Mouse (Mus musculus) hindbrain, embryonic 12.5 days (tissue): ENCODE data around the gene 1520401A03Rik. TPM values are rescaled to one million over a fixed set of nuclear protein-coding genes. Genes with fewer than 3 reads are reported as not detected.

Experiments used
- ATAC-seq: fragments of 200-750 bp; cut with Nextera tagmentation; 2 replicates; pipeline ENCODE4 v1.8.0; 2017; ENCODE audit warnings: moderate TSS enrichment; ENCODE audit not compliant: low FRiP score
- H3K27ac ChIP-seq: fragments of 300-500 bp; sonication (generic); 2 replicates; pipeline ENCODE4 v1.5.1; 2016; ENCODE audit warnings: mild to moderate bottlenecking
- H3K27me3 ChIP-seq: fragments of 300-500 bp; sonication (generic); 2 replicates; pipeline ENCODE4 v1.6.1; 2016; ENCODE audit warnings: mild to moderate bottlenecking
- H3K36me3 ChIP-seq: fragments of 300-500 bp; sonication (generic); 2 replicates; pipeline ENCODE4 v1.6.1; 2016; ENCODE audit warnings: mild to moderate bottlenecking
- H3K4me1 ChIP-seq: fragments of 300-500 bp; sonication (generic); 2 replicates; pipeline ENCODE4 v1.6.1; 2016
- H3K4me2 ChIP-seq: fragments of 300-500 bp; sonication (generic); replicated peaks from 2 replicates; pipeline ENCODE4 v1.6.1; 2016; ENCODE audit warnings: mild to moderate bottlenecking
- H3K4me3 ChIP-seq: fragments of 300-500 bp; sonication (generic); 2 replicates; pipeline ENCODE4 v1.5.1; 2016; ENCODE audit warnings: mild to moderate bottlenecking
- H3K9ac ChIP-seq: fragments of 300-500 bp; sonication (generic); 2 replicates; pipeline ENCODE4 v1.6.1; 2016; ENCODE audit warnings: mild to moderate bottlenecking, moderate library complexity
- H3K9me3 ChIP-seq: fragments of 300-500 bp; sonication (generic); replicated peaks from 2 replicates; pipeline ENCODE4 v1.6.1; 2016; ENCODE audit warnings: mild to moderate bottlenecking
- WGBS: fragments of 180-500 bp; shearing (Covaris S2); methylation state at CpG from one replicate; pipeline ENCODE4 v1.1.7; 2016; 5-methylcytosine and 5-hydroxymethylcytosine counted together
- polyA plus RNA-seq: library from polyadenylated mRNA; unstranded; fragments of >200 nt; fragmentation: Nextera tagmentation; extraction: Ambion mirVana; gene quantifications from 2 replicates; pipeline ENCODE4 v1.2.1, GENCODE M21; 2016

The 1520401A03Rik gene
- polyA plus RNA-seq, 1 experiment from 2014 or later = 0.21 TPM

DNA sequence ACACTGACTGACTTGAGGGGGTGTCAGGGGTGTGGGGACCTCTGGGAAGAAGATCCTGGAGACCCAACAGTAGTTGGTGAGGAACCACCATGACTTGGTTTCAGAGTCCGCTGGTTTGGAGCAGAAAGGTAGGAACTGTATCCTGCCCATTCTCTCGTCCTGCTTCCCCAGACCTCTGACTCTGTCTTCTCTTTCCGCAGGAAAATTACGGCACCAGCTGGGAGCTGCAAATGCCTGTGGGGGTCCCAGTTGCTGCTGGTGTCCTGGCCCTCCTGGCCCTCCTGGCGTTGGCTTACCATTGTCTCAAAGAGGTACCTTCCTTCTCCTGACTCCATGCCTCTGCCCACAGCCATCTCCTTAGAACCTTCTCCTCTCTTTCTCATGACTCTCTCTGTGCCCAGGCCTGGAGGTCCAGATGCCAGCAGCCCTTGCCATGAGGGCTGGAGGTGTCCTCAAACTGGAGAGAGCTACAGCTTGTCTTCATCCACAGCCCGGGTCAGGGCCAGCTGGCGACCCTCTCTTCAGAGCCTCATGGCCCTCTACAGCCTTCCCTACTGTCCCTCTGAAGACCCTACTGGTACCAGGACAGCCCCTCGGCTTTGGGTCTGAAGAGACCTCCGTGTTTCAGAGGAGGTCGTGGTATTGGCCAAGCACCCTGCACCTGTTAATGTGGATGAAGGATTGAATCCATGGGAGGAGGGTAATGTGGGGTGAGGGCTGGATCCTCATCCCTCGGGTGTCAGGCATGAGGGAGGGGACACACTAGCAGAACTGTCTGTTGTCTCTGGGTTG is 27.0 kb upstream of the 1520401A03Rik start:
- Histone ChIP-seq H3K27me3 (peaks cover 34% of the 10 kb centered on the region), H3K4me3 (no peak overlapping the region), H3K9me3 (no peaks in the 10 kb centered on the region), H3K9ac (no peak overlapping the region), H3K4me2 (no peak overlapping the region), H3K36me3 (peaks cover 34% of the 10 kb centered on the region), H3K4me1 (peaks cover 21% of the 10 kb centered on the region), H3K27ac (no peak overlapping the region)
- no peak for ATAC-seq
- WGBS = 81% methylated on average over 11 of the region's 11 CpGs

DNA sequence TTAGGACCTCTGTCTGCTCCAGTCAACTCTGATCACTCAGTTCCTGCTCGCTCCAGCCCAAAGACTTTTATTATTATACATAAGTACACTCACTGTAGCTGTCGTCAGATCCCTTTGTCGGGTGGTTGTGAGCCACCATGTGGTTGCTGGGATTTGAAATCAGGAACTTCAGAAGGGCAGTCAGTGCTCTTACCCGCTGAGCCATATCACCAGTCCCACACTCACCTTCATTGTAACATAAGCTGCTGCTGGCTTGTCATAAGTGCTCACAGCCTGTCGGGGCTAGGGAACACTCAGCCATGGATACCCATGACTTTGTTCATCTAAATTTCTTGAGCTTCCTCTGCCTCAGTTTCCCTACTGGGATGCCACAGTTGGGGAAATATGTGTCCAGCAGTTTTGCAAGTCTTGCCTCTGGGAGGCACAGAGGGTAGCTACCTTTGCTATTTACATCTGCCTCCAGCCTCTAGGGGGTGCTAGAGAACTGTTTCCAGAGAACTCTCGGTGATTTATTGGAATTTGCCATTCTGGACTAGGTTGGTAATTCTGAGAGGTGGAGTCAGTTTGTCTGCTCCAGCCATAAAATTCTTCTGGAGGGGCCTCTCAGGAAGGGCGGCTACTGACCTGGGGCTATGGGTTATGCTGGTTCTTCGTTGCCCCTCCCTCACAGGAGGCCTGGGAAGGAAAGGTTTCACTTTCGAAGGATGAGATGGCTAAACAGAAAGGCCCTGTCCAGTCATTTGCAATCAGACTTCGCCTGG is 26.2 kb upstream of the 1520401A03Rik start:
- Histone ChIP-seq H3K36me3 (peaks cover 26% of the 10 kb centered on the region), H3K4me1 (peaks cover 21% of the 10 kb centered on the region), H3K27me3 (peaks cover 42% of the 10 kb centered on the region), H3K4me2 (no peak overlapping the region; the same call in 1 of the 2 replicates), H3K9me3 (no peaks in the 10 kb centered on the region), H3K4me3 (no peak overlapping the region), H3K9ac (no peak overlapping the region), H3K27ac (no peak overlapping the region)
- 36% methylated on average over 10 of the region's 10 CpGs for WGBS
- ATAC-seq = no peak

DNA sequence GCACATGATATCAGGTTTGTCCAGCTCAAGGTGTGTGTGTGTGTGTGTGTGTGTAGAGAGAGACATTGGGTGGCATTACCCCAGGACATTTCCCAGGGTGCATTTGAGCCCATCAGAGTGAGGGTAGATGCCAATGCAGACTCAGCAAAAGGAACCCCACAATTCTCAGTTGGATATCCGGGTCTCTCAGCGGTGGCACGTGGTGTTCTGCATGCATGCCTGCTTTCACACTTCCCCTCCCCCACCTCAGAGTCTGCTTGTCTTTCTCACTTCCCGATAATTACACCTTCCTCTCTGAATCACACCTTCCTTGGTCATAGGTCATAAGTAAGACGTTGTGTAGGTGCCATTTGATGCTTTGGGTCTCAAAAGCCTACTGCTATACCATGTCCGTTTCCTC is 25.4 kb upstream of the 1520401A03Rik start:
- H3K4me2 ChIP-seq = no peak overlapping the region
- H3K9me3 ChIP-seq = no peaks in the 10 kb centered on the region
- no peak overlapping the region for H3K27ac ChIP-seq
- ATAC-seq = no peak
- peaks cover 21% of the 10 kb centered on the region for H3K4me1 ChIP-seq
- H3K27me3 ChIP-seq = peaks cover 50% of the 10 kb centered on the region
- peaks cover 19% of the 10 kb centered on the region for H3K36me3 ChIP-seq
- H3K4me3 ChIP-seq = no peak overlapping the region
- H3K9ac ChIP-seq = no peak overlapping the region
- 44% methylated on average over 6 of the region's 6 CpGs for WGBS

- Histone ChIP-seq H3K4me3 (no peak overlapping the region), H3K9ac (no peak overlapping the region), H3K4me1 (peaks cover 21% of the 10 kb centered on the region), H3K27ac (no peak overlapping the region), H3K36me3 (peaks cover 13% of the 10 kb centered on the region), H3K4me2 (no peak overlapping the region), H3K9me3 (no peaks in the 10 kb centered on the region), H3K27me3 (peaks cover 55% of the 10 kb centered on the region)
- no peak for ATAC-seq
- WGBS = 80% methylated on average over 3 of the region's 3 CpGs
Measured at GRCm38 (mm10) chr17:23747471-23747870, 24.9 kb upstream of the 1520401A03Rik start.

- no peak overlapping the region for H3K4me2 ChIP-seq
- H3K27ac ChIP-seq = no peak overlapping the region
- no peak for ATAC-seq
- H3K4me3 ChIP-seq = no peak overlapping the region
- H3K4me1 ChIP-seq = peaks cover 27% of the 10 kb centered on the region
- H3K9me3 ChIP-seq = no peaks in the 10 kb centered on the region
- peaks cover 62% of the 10 kb centered on the region for H3K27me3 ChIP-seq
- 86% methylated on average over 3 of the region's 3 CpGs for WGBS
- no peak overlapping the region for H3K9ac ChIP-seq
- H3K36me3 ChIP-seq = peaks cover 6% of the 10 kb centered on the region
Measured at GRCm38 (mm10) chr17:23746767-23747166, 24.2 kb upstream of the 1520401A03Rik start.

DNA sequence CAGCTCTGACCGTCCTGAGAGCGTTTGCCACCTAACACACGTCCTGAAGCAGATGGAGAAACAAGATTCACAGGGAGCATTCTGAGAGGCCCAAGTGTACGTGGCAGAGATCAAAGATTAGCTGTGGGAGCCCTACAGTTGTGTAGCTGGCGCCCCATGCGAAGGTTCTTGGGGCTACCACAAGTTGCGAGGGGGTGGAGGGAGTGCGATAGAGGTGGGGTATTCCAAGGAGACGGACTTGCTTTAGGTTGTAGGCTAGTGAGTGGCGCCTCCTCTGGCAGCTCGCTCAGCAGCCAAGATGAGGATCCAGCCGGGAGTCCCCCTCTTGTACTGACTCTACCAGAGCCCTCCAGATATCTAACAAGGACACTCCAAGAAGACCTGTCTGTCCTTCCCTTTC is 23.7 kb upstream of the 1520401A03Rik start:
- peak overlapping the region; percentile 65 for H3K4me2 ChIP-seq
- H3K27me3 ChIP-seq = peaks cover 67% of the 10 kb centered on the region
- no peak for ATAC-seq
- no peak overlapping the region for H3K9ac ChIP-seq
- peaks cover 27% of the 10 kb centered on the region for H3K4me1 ChIP-seq
- WGBS = 3% methylated on average over 12 of the region's 12 CpGs
- peak overlapping the region; percentile 31; the same call in 1 of the 2 replicates for H3K4me3 ChIP-seq
- no peak overlapping the region for H3K27ac ChIP-seq
- no peaks in the 10 kb centered on the region for H3K9me3 ChIP-seq
- peaks cover 1% of the 10 kb centered on the region for H3K36me3 ChIP-seq

DNA sequence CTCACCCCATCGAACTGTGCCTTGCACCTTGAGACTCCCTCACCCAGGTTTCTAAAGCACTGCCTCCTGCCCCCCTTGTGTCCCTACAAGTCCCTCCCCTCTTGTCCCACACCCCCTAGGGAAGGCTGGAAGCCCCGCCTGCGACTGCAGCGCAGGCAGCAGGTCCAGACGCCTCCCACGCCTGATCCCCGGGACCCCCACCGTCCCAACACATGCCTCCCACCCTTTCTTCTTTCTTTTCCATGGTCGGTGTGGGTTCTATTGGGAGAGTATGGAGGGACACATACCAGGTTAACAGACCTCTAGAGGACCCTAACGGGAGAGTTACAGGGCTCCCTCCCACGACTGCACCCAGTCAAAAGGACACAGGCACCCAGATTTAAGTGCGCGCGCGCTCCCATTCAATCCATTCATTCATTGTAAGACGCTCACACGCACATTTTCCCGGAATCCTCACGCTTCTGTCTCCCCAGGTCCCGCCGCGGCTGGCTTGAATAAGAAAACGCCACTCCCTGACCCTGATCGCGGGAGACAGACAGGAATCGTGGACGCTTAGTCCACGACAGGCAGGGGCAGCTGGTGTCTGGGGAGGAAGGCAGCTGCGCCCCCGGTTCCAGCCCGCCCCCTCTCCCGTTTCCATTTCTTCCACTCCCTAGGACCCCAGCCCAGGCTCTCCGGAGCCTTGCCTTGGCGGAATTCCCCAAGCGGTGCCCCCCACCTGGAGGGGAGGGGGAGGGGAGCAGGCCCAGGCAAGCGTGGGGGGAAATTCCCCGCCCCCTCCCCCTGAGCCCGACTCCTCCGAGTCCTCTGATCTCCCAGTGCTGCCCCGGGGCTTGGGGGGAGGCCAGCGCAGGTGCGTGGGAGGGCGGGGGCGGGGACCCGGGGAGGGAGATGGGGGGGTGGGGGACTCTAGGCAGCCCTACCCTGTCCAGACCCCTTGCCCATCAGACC is 23.0 kb upstream of the 1520401A03Rik start, which contains the start of gene Kremen2:
Gene Kremen2 (minus strand): TSS at position 533 of the 951 bp plus-strand sequence.
- ATAC-seq = no peak
- Histone ChIP-seq H3K4me3 (peak within 1 kb of the TSS; percentile 31), H3K27me3 (peaks cover 74% of the 10 kb centered on the region), H3K9ac (peak within 1 kb of the TSS; percentile 39; the same call in 1 of the 2 replicates), H3K9me3 (no peaks in the 10 kb centered on the region), H3K27ac (no peak within 1 kb of the TSS), H3K4me1 (peaks cover 30% of the 10 kb centered on the region), H3K36me3 (no peaks in the 10 kb centered on the region), H3K4me2 (peak within 1 kb of the TSS; percentile 65)
- WGBS = under 1% methylated on average over 39 of the region's 45 CpGs

DNA sequence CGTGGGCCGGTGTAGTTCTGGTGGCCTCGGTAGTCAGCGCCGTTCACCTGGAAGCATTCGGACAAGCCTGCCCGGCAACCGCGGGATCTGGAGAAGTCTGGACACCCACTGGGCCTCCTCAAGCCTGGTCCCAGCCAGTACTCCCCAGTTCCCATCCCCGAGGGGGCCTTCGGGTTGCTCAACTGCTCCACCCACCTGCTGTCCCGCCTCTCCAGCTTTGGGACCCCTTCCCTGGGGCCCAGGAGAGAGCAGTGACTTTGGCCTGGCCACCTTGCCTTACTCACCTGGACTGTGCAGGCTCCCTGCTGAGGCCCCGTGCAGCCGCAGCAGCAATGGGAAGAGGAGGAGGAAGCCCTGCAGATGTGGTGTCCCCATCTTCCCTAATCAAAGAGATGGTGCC is 22.1 kb upstream of the 1520401A03Rik start:
- ATAC-seq = no peak
- no peaks in the 10 kb centered on the region for H3K9me3 ChIP-seq
- no peaks in the 10 kb centered on the region for H3K36me3 ChIP-seq
- H3K9ac ChIP-seq = no peak overlapping the region
- H3K4me3 ChIP-seq = no peak overlapping the region
- H3K27me3 ChIP-seq = peaks cover 77% of the 10 kb centered on the region
- peaks cover 32% of the 10 kb centered on the region for H3K4me1 ChIP-seq
- no peak overlapping the region for H3K27ac ChIP-seq
- 3% methylated on average over 14 of the region's 14 CpGs for WGBS
- 0 out of 2 replicates have a peak overlapping the region, but pooled peaks have one; percentile 65 for H3K4me2 ChIP-seq

DNA sequence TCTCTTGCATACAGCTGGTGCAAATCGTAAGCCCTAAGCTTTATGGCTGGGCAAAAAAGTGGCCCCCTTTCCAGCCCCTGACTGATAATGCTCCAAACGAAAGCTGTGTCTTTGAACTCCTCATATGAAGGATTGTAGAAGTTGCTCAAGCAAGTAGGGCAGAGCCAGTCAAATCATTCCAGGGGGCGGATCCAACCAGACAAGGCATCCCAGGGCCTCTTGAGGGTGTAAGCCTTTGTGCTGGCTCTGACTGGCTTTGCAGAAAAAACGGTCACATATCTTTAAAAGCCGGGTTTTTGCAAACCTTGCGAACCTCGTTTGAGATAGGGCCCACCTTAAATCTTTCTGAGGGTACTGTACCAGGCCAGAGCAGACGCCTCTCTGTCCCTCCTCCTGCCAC is 21.5 kb upstream of the 1520401A03Rik start:
- WGBS = 18% methylated on average over 8 of the region's 8 CpGs
- Histone ChIP-seq H3K36me3 (no peaks in the 10 kb centered on the region), H3K27me3 (peaks cover 79% of the 10 kb centered on the region), H3K27ac (no peak overlapping the region), H3K4me2 (no peak overlapping the region), H3K9me3 (no peaks in the 10 kb centered on the region), H3K4me3 (no peak overlapping the region), H3K9ac (no peak overlapping the region), H3K4me1 (peaks cover 37% of the 10 kb centered on the region)
- no peak for ATAC-seq

DNA sequence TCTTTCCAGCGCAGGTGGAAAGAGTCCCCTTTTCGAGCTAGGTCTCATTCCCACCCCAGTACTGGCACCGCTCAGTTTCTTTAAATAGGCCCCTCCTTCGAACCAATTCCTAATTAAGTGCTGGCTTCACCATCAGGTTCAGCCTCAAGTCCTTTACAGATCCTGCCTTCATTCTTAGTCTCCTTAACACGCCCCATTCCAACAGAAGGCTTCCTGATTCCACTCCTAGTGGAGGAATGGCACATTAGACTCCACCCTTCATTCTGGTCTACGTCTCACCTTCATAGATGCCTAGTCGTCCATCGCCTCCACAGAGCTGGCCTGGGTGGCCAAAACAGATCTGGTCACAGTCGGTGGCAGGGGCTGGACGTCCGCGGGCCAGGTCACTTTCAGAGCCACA is 20.4 kb upstream of the 1520401A03Rik start:
- 63% methylated on average over 12 of the region's 12 CpGs for WGBS
- ATAC-seq = no peak
- no peak overlapping the region for H3K4me2 ChIP-seq
- 0 out of 2 replicates have a peak, but pooled peaks cover under 1% of the 10 kb centered on the region for H3K36me3 ChIP-seq
- no peak overlapping the region for H3K27ac ChIP-seq
- H3K4me3 ChIP-seq = no peak overlapping the region
- H3K9me3 ChIP-seq = no peaks in the 10 kb centered on the region
- H3K4me1 ChIP-seq = peaks cover 43% of the 10 kb centered on the region
- peaks cover 78% of the 10 kb centered on the region for H3K27me3 ChIP-seq
- H3K9ac ChIP-seq = no peak overlapping the region

DNA sequence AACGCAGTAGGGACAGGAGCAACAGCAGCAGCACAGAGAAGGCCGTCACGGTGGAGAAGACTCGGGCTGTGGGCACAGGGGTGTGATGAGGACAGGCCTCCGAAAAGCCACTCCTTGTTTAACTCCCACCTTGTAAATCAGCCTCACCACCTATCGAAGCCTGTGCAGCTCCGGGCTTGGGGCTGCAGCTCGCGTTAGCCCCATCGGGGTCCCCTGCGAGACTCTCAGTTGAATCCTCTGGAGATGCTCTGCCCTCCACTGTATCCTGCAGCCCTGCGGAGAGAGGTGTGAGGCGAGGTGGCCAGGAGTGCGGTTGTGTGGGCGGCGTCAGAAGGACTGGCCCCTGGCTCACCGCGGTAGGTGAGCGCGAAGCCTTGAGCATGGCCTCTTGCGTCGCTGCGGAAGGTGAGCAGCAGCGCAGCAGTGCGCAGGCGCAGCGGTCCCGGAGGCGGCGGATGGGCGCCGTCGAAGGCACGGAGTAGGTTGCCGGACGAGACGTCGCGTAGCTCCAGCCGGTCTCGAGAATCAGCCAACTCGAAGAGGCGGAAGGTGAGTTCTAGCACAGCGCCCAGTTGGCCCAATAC is 19.7 kb upstream of the 1520401A03Rik start:
- peaks cover 47% of the 10 kb centered on the region for H3K4me1 ChIP-seq
- peak overlapping the region; percentile 15 for H3K4me3 ChIP-seq
- H3K4me2 ChIP-seq = peak overlapping the region; percentile 44
- peak overlapping the region; percentile 27; the same call in 1 of the 2 replicates for H3K9ac ChIP-seq
- no peaks in the 10 kb centered on the region for H3K9me3 ChIP-seq
- 8% methylated on average over 44 of the region's 44 CpGs for WGBS
- no peak for ATAC-seq
- peaks cover 7% of the 10 kb centered on the region; the same call in 1 of the 2 replicates for H3K36me3 ChIP-seq
- H3K27me3 ChIP-seq = peaks cover 77% of the 10 kb centered on the region
- H3K27ac ChIP-seq = no peak overlapping the region
